Mouse (Mus musculus): ENCODE data around the gene Wfdc9.

DNA sequence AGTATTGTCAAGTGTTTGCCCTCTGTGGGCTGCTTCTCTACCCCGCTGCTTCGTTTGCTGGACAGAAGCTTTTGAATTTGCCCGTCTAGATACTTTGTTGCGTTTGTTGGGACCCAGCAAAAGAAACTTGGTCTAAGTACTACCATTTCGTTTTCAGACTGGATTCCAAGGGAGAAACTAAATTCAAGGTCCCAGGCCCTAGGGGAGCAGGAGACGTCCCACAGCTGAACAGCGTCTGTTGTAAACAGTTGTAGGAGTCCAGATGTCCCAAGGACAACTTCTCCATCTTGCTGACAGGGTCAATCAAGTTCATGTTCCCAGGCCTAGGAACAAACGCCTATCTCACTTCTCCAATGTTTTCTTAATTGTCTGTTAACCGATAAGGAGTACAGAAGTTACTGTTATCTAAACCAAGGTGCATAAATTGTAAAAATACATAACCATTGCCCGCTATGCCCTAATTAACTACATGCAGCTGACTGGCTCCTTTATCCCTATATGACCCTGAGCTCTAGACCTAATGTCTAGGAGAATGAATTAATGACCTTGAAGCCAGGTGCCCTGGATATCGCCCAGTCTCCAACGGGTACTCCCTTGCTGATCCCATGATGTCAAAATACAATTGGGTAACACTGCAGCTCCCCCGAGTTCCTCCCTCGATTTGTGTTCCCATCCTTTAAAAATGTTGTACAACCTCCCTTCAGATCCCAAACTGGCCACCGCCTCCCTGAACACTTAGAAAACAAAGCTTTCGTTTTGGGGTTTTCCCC is 20.7 kb upstream of the Wfdc9 start:
- no peak for TF ChIP-seq POLR2A (IDR thresholded peaks at IDR 0.05; ENCODE audit: insufficient read depth, low read depth, low read length)
- no peak for TF ChIP-seq CTCF (IDR thresholded peaks at IDR 0.05; ENCODE audit: insufficient read depth, low read depth, low read length)

Measured in olfactory bulb, adult 2 months (tissue).